Comparison of ENCODE assay signal across 1 mouse cellular context in genomic region chr6:124925941-124926340, GRCm38 (mm10).
TF ChIP-seq lines count a peak whose summit lies in the region.

No protein-coding gene starts in this region.

TF ChIP-seq in myocyte, 11 proteins besides CTCF, POLR2A, EP300 and RAD21 (continued from another document):
- no peak for TF ChIP-seq MYOD1 (IDR thresholded peaks at IDR 0.05; ENCODE audit: control insufficient read depth in 1 of 3, insufficient read length in 2 of 3, low read depth in 2 of 3)
- no peak for TF ChIP-seq REST (IDR thresholded peaks at IDR 0.05; ENCODE audit: insufficient read depth, insufficient read length)
- TF ChIP-seq E2F4 (IDR thresholded peaks at IDR 0.05; ENCODE audit: insufficient read depth), result no peak
- no peak for TF ChIP-seq MAX (IDR thresholded peaks at IDR 0.05; ENCODE audit: low read depth)
- TF ChIP-seq MYOG (IDR thresholded peaks at IDR 0.05; ENCODE audit: control insufficient read depth in 1 of 3, insufficient read depth in 1 of 3, insufficient read length in 2 of 3, low read depth in 2 of 3), result no peak
- no peak for TF ChIP-seq TCF12 (IDR thresholded peaks at IDR 0.05; ENCODE audit: insufficient read depth, poor library complexity, severe bottlenecking)
- no peak for TF ChIP-seq POLR2AphosphoS2 (IDR thresholded peaks at IDR 0.05; ENCODE audit: insufficient read length, low read depth)
- no peak for TF ChIP-seq USF1 (IDR thresholded peaks at IDR 0.05; ENCODE audit: low read depth)
